ENCODE assay signal across 8 mouse cellular contexts in the genomic region with DNA sequence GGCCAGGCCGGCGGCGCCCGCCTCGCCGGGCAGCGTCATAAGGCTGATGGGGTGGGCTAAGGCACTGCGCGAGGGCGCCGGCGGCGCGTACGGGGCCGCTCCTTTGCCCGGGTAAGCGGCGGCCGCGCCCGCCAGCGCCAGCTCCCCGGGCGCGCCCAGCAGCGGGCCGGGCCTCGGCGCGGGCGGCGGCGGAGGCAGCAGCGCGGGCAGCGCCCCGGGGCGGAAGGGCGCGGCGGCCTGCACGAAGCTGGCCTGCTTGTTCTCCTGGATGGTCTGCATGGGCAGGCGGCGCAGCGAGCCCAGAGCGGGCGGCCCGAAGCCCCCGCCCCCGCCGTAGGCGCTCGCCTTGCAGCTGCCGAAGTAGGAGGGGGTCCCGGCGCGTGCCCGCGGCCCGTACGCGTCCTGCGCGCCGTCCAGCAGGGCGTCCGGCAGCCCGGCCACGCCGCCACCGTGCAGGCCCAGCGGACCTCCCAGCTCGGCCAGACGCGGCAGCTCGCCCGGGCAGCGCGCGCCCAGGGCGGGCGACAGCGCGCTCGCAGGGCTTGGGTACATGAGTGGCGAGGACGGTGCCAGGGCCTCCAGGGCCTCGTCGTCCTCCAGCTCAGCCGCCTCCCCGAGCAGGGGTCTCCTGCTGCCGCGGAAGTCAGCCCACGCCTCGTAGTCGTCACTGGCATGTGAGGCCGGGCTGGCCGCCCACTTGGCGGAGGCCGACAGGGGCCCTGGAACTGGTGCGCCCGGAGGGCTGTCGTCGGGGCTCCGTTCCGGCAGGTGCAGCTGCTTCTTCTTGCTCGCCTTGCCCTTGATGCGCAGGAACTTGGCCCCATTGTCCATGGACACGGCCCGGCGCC. TPM values are rescaled to one million over a fixed set of nuclear protein-coding genes. Genes with fewer than 3 reads are reported as not detected.
A peak's percentile ranks its signal among the peaks of the same experiment; 100 is the strongest.
DNase-seq lines count a peak whose midpoint lies in the region; ATAC-seq and TF ChIP-seq lines count a peak whose summit lies in the region.

No protein-coding gene starts in this region.

- peak overlapping the region; percentile 41 for H3K9ac ChIP-seq in ES-Bruce4 (ENCODE audit: low read depth, poor library complexity, severe bottlenecking)
- H3K9ac ChIP-seq in liver, embryonic 12.5 days, result no peak overlapping the region
- H3K9ac ChIP-seq in stomach, postnatal 0 days (ENCODE audit: low read length), result peak overlapping the region; percentile 56

- no peaks in the 10 kb centered on the region for H3K9me3 ChIP-seq in ES-Bruce4 (replicated peaks; ENCODE audit: control insufficient read depth, insufficient read depth, low read length, poor library complexity, severe bottlenecking)
- no peaks in the 10 kb centered on the region for H3K9me3 ChIP-seq in liver, embryonic 12.5 days (replicated peaks)
- H3K9me3 ChIP-seq in stomach, postnatal 0 days (ENCODE audit: control insufficient read depth, low read length), result no peaks in the 10 kb centered on the region

- H3K4me3 ChIP-seq in ES-Bruce4 (ENCODE audit: low read depth, low read length), result peak overlapping the region; percentile 58
- peak overlapping the region; percentile 28 for H3K4me3 ChIP-seq in liver, embryonic 12.5 days
- H3K4me3 ChIP-seq in stomach, postnatal 0 days (ENCODE audit: low read depth, low read length), result peak overlapping the region; percentile 35

- peak overlapping the region; percentile 55 for H3K4me2 ChIP-seq in liver, embryonic 12.5 days
- H3K4me2 ChIP-seq in stomach, postnatal 0 days (replicated peaks; ENCODE audit: low read depth), result peak overlapping the region; percentile 67

- TF ChIP-seq CTCF in ES-Bruce4 (IDR thresholded peaks at IDR 0.05; ENCODE audit: low read depth, low read length), result no peak
- TF ChIP-seq CTCF in stomach, postnatal 0 days (IDR thresholded peaks at IDR 0.05; ENCODE audit: low read depth), result no peak

- 3% methylated on average over 93 of the region's 112 CpGs for WGBS in liver, embryonic 12.5 days (ENCODE audit: insufficient replicate concordance)
- WGBS in stomach, postnatal 0 days, result 3% methylated on average over 90 of the region's 112 CpGs

- H3K36me3 ChIP-seq in ES-Bruce4 (ENCODE audit: control insufficient read depth, insufficient read depth, low read length, poor library complexity, severe bottlenecking), result no peaks in the 10 kb centered on the region
- no peaks in the 10 kb centered on the region for H3K36me3 ChIP-seq in liver, embryonic 12.5 days
- no peaks in the 10 kb centered on the region for H3K36me3 ChIP-seq in stomach, postnatal 0 days (ENCODE audit: control insufficient read depth, insufficient read depth, low read length)

- H3K27me3 ChIP-seq in ES-Bruce4 (ENCODE audit: control insufficient read depth, insufficient read depth, low read length, poor library complexity, severe bottlenecking), result peaks cover 7% of the 10 kb centered on the region
- peaks cover 96% of the 10 kb centered on the region for H3K27me3 ChIP-seq in liver, embryonic 12.5 days (replicated peaks)
- H3K27me3 ChIP-seq in stomach, postnatal 0 days (ENCODE audit: control insufficient read depth, insufficient read depth, low read length), result peaks cover 23% of the 10 kb centered on the region

- peak; percentile 71 to 76 for DNase-seq in cerebellum, postnatal 10 days
- no peak for DNase-seq in cerebellum, adult 9-10 months
- DNase-seq in stomach, postnatal 0 days (ENCODE audit: low spot score), result peak; percentile 51
- no peak for DNase-seq in cerebellum, adult 8-10 months

- H3K4me1 ChIP-seq in ES-Bruce4 (ENCODE audit: control insufficient read depth, insufficient read depth, low read length), result peaks cover 13% of the 10 kb centered on the region
- 0 out of 2 replicates have a peak, but pooled peaks cover 4% of the 10 kb centered on the region for H3K4me1 ChIP-seq in liver, embryonic 12.5 days
- peaks cover 2% of the 10 kb centered on the region; the same call in 1 of the 2 replicates for H3K4me1 ChIP-seq in stomach, postnatal 0 days (replicated peaks; ENCODE audit: control insufficient read depth, insufficient read depth)

- ATAC-seq in granulocyte monocyte progenitor cell, adult 5-6 weeks (replicated peaks; ENCODE audit: poor library complexity, severe bottlenecking), result peak; percentile 55; the same call in 1 of the 2 replicates
- no peak for ATAC-seq in liver, embryonic 12.5 days
- ATAC-seq in stomach, postnatal 0 days (ENCODE audit: low FRiP score, low TSS enrichment), result peak; percentile 52
- ATAC-seq in monocyte, adult 5-6 weeks (replicated peaks; ENCODE audit: insufficient number of reproducible peaks, low FRiP score, low TSS enrichment, poor library complexity, severe bottlenecking), result no peak

- TF ChIP-seq POLR2A in ES-Bruce4 (IDR thresholded peaks at IDR 0.05; ENCODE audit: insufficient read depth, low read length), result no peak

- no peak overlapping the region for H3K27ac ChIP-seq in ES-Bruce4 (ENCODE audit: insufficient read depth, low read length)
- no peak overlapping the region for H3K27ac ChIP-seq in liver, embryonic 12.5 days
- H3K27ac ChIP-seq in stomach, postnatal 0 days (replicated peaks), result no peak overlapping the region

- TF ChIP-seq EP300 in ES-Bruce4 (IDR thresholded peaks at IDR 0.05; ENCODE audit: insufficient read depth, low read depth, low read length), result no peak
- no peak for TF ChIP-seq EP300 in stomach, postnatal 0 days (optimal IDR thresholded peaks at IDR 0.05)

RNA-seq across cellular contexts. Expression of gene Foxo6, which starts 18.7 kb away (rescaled TPM):
- polyA plus RNA-seq in ES-Bruce4 (2011; ENCODE audit: insufficient read depth, insufficient read length, low read depth, missing spikeins), result 0.61 and 1.0 TPM in 2 replicates
- not detected in 2 replicates for total RNA-seq in granulocyte monocyte progenitor cell, adult 5-6 weeks (2014; fragmentation: Nextera tagmentation)
- not detected in 2 replicates for total RNA-seq in granulocyte monocyte progenitor cell, adult 5-6 weeks (2017)
- polyA plus RNA-seq in liver, embryonic 12.5 days (2016; fragmentation: Nextera tagmentation; extraction: Ambion mirVana), result not detected in 2 replicates
- polyA plus RNA-seq in stomach, postnatal 0 days (2015; fragmentation: Nextera tagmentation; extraction: Ambion mirVana), result 0.28 and 0.53 TPM in 2 replicates
- not detected in 3 replicates for total RNA-seq in monocyte, adult 5-6 weeks (2017)

Comparison
In these comparisons a context has a peak if more than half of its experiments do, and no peak if none do; other contexts are left out.
1. DNase-seq: peak in cerebellum, postnatal 10 days (2 of 2) and stomach, postnatal 0 days (single experiment); none in cerebellum, adult 9-10 months (single experiment) and cerebellum, adult 8-10 months (single experiment).
2. ATAC-seq: peak in granulocyte monocyte progenitor cell, adult 5-6 weeks (single experiment) and stomach, postnatal 0 days (single experiment); none in liver, embryonic 12.5 days (single experiment) and monocyte, adult 5-6 weeks (single experiment).
3. Peak in every context shown above with its lines, with median percentiles within 50 percentile points of each other: H3K4me3 ChIP-seq.